Mouse (Mus musculus): ENCODE measurements around the gene Akip1. TPM values are rescaled to one million over a fixed set of nuclear protein-coding genes. Genes with fewer than 3 reads are reported as not detected.
A peak's percentile ranks its signal among the peaks of the same experiment; 100 is the strongest.

Akip1 gene
- 10 to 100 TPM; 22.1 to 26.9 TPM for total RNA-seq (2021)
- polyA plus RNA-seq (2012; rRNA removed): 5.5 and 6.0 TPM in 2 replicates
- long read RNA-seq, transcript Akip1-201 (6 exons, 1,028 nt): major isoform, 13 of 18 reads
- long read RNA-seq, partial matches to known transcripts: 2 of 18 reads
- long read RNA-seq, other reads (novel, unspliced or antisense): 3 of 18 reads

- DNase-seq: peak; percentile 99
These were observed at the start of gene Akip1, which contains the start of gene St5 for GRCm38 (mm10) chr7:109703190-109704015. Gene Akip1, plus strand, starts transcription at chr7:109703690. Gene St5, minus strand, starts transcription at chr7:109703605.

DNA sequence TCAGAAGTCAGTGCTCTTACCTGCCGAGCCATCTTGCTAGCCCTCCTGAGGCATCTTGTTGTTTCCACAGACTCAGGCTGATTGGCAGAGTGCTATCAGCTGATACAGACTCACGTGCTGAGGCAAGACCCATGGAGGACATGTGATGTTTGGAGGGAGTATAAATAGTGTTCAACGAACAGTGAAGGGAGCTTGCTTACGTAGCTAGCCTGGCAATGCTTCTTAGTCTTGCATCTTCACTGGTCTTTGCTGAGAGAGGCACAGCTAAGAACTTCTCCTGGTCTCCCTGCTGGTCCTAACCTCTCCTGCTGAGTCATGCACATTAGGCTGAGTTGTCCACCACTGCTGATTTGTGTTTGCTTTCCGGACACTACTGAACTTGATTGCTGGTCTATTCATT is 48.6 kb upstream of the Akip1 start:
- DNase-seq: no peak

GRCm38 (mm10) chr7:109657884-109658283 is 45.6 kb upstream of the Akip1 start:
- DNase-seq: no peak

DNA sequence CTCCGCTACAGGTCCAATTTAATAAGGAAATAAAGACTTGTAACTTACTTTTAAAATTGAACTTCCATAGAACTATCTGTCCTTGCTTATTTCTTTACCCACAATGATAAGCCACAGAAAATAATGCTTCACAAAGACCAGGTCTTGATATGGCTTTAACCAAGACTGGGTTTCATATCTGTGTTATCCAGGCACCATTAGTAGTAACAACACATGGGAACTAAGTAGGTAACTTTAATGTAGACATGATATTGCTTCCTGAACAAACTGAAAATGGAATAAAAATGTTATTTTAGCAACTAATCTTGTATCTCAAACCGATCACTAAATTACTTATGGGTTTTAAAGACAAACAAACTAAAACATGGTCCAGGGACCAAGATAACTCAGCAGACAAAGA is 44.2 kb upstream of the Akip1 start:
- DNase-seq: no peak

GRCm38 (mm10) chr7:109662626-109663025 is 40.9 kb upstream of the Akip1 start:
- no peak for DNase-seq

- DNase-seq: no peak
These were observed 36.8 kb upstream of the Akip1 start for GRCm38 (mm10) chr7:109666664-109667063.

- no peak for DNase-seq
These were observed 33.9 kb upstream of the Akip1 start for GRCm38 (mm10) chr7:109669426-109670170.

- DNase-seq: peak; percentile 73
These were observed 31.7 kb upstream of the Akip1 start for GRCm38 (mm10) chr7:109671581-109672471.

GRCm38 (mm10) chr7:109674944-109675628 is 28.4 kb upstream of the Akip1 start:
- DNase-seq: no peak

DNA sequence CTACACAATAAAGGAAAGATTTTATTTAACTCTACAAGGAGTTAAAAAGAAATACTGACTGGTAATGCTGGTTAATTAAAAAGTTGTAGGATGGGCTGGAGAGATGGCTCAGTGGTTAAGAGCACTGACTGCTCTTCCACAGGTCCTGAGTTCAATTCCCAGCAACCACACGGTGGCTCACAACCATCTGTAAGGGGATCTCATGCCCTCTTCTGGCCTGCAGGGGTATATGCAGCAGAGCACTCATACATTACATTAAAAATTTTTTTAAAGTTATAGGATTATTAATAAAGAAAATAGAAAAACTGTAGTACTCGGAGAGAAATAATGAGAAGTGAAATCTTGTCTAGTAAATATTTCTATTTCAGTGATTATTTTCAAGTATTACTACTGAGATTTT is 23.2 kb upstream of the Akip1 start:
- no peak for DNase-seq

DNA sequence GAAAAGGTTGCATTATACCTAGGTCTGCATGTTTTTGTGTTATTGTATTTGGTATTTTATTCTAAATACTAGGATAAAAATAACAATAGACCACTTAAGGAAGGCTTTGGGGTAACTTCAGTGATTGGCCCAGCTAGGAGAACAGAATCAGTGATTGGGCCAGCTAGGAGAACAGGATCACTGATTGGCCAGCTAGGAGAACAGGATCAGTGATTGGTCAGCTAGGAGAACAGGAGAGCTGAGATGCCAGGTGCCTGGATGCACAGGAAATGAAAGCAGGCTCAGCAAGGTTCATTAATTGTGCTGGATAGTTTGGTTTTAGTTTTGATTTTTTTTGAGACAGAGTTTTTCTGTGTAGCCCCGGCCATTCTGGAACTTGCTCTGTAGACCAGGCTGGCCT is 22.6 kb upstream of the Akip1 start:
- no peak for DNase-seq

- DNase-seq: no peak
These were observed 16.8 kb upstream of the Akip1 start for GRCm38 (mm10) chr7:109686585-109687128.

DNA sequence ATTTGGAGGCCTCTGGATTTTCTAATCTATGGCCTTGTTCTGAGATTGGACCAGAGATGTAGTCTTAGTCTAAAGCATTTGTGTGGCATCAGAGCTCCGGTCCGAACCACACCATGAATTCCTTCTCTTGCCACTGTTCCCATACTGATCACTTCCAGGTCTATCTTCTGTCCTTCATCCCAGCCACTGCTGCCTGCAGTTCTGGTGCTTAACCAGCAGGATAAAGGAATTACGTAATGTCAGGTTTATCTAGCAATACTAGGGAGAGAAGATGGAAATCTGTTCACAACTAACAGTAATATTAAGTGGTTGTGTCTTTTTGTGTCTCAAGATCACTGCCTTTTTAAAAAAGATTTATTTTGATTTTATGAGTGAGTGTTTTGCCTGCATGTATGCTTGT is 13.4 kb upstream of the Akip1 start:
- DNase-seq: no peak

DNA sequence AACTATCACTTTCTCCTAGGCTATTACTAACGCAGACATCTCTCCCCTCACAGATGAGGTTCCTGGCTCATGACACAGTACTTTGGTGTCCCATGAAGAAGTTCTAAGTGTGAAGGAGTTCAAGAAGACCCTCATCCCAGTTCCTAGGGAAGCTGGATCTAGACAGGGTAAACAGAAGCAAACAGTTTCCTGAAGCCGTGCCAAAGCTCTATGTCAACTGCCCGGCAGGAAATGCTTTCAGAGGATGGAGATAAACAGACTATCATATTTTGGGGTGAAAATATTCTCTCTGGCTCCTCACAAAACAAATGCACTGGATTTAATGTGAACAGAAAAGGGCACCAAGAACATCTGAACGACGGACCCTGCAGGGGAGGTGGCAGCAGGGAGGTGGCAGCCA is 12.5 kb upstream of the Akip1 start:
- DNase-seq: no peak

GRCm38 (mm10) chr7:109694576-109695338 is 8.7 kb upstream of the Akip1 start:
- no peak for DNase-seq

DNA sequence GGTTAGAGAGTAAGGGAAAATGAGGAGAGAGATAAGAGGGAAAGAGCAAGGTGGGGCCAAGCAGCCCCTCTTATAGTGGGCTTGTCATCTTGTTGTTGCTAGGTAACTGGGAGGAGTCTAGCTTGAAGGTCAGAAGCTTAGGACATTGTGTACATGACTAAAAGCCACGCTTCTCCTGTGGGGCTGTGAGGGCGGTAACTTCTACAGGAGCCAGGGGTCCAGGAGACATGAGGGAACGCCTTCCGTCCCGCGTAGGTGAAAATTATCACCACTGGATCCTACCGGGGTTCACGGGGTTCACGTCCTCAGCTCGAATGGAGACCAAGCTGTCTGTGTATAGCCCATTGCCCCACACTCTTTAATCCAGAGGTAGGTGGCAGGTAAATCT is 8.2 kb upstream of the Akip1 start:
- DNase-seq: no peak

DNA sequence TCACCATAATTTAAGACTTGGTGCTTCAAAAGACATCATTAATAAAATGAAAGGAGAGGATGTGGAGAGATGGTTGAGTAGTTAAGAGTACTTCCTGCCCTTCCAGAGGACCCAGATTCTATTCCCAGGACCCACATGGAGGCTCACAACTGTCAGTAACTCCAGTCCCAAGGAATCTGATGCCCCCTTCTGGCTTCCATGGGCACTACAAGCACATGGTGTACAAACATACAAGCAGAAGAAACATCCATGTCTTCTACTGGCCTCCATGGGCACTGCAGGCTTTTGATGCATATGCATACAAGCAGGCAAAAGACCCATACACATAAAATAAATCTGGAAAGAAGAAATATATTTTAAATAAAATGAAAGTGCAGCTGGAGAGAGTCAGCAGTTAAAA is 3.3 kb upstream of the Akip1 start:
- DNase-seq: no peak

GRCm38 (mm10) chr7:109702721-109703120 is 769 bp upstream of the Akip1 start:
- no peak for DNase-seq

- no peak for DNase-seq
These were observed 507 bp downstream of the Akip1 start for GRCm38 (mm10) chr7:109704016-109704377.

DNA sequence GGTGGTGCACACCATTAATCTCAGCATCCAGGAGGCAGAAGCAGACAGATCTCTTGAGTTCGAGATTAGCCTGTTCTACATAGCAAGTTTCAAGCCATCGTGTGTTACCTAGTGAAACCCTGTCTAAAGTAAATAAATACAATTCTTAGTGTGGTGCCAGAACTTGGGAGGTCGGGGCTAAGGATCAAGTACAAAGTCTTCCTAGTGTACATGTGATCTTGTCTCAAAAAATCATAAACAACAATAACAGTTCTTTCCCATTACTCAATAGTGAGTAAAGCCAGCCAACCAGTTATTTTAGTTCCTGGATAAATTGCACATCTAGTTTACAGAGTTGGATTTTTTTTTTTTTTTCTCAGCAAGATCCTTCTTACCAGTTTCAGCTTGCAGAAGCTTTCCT is 971 bp downstream of the Akip1 start:
- no peak for DNase-seq
